Mouse (Mus musculus): ENCODE data around the gene Stxbp2.

DNA sequence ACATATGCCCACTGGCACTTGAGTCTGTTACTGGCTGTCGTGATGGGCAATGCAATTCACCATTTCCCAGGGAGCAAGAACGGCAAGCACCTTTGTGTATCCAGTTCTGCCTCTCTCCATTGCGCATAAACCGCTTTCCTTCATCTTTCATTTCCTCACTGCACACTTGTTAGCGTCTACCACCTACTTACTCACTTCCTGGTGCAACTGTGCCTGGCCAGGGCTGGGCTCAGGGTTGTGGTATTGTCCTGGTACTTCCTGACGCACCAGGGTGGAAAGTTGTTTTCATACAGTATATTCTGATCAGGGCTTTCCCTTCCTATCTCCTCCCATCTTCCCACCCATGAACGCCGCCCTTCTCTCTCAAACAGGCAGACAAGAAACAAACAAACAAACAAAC lies 30.1 kb downstream of the Stxbp2 start:
- TF ChIP-seq CTCF (IDR thresholded peaks at IDR 0.05; ENCODE audit: low read depth, low read length) (no peak), POLR2A (IDR thresholded peaks at IDR 0.05; ENCODE audit: extremely low read depth, insufficient read depth, low read length) (no peak)

All from liver, adult 2 months (tissue).